In genomic region chr11:76242901-76243810, GRCm38 (mm10) we compare ENCODE assay signal across 1 mouse cellular context.
A peak's percentile ranks its signal among the peaks of the same experiment; 100 is the strongest.
TF ChIP-seq lines count a peak whose summit lies in the region.

Gene Mrm3, plus strand, starts transcription at chr11:76243715.
Gene Glod4, minus strand, starts transcription at chr11:76243725.

TF ChIP-seq in CH12.LX, 34 proteins besides CTCF, POLR2A, EP300 and RAD21 (continued from another document):
- TF ChIP-seq SIN3A (IDR thresholded peaks at IDR 0.05; ENCODE audit: low read length) (peak; percentile 98), ZKSCAN1 (IDR thresholded peaks at IDR 0.05; ENCODE audit: borderline replicate concordance, low read depth, low read length) (no peak), E2F4 (IDR thresholded peaks at IDR 0.05; ENCODE audit: insufficient replicate concordance, low read depth, low read length) (peak; percentile 82; the same call in 1 of the 2 replicates), HCFC1 (IDR thresholded peaks at IDR 0.05; ENCODE audit: low read depth, low read length) (peak; percentile 92), RCOR1 (conservative IDR thresholded peaks at IDR 0.05; ENCODE audit: low read depth, low read length) (0 out of 2 replicates have a peak, but pooled peaks have one; percentile 48), ZNF384 (IDR thresholded peaks at IDR 0.05; ENCODE audit: low read depth, low read length) (no peak), TBP (conservative IDR thresholded peaks at IDR 0.05; ENCODE audit: low read depth, low read length) (peak; percentile 67; the same call in 1 of the 2 replicates), MAZ (IDR thresholded peaks at IDR 0.05; ENCODE audit: low read depth, low read length) (peak; percentile 67; the same call in 1 of the 2 replicates), TCF12 (IDR thresholded peaks at IDR 0.05; ENCODE audit: low read depth, low read length) (peak; percentile 98), CHD1 (IDR thresholded peaks at IDR 0.05; ENCODE audit: low read depth, low read length) (no peak)
